Mouse (Mus musculus) gastrocnemius, adult 8-10 months (tissue): Measurements from ENCODE around the gene Pgap3. TPM values are rescaled to one million over a fixed set of nuclear protein-coding genes. Genes with fewer than 3 reads are reported as not detected.

Experiments
- total RNA-seq, 4 experiments: library from RNA; stranded (reverse); gene quantifications; 2 replicates each; pipeline ENCODE4 v1.2.4; 2022

Gene Pgap3
- total RNA-seq, 4 experiments from 2014 or later = 1.8 to 2.5 (median 2.2) TPM

Other genes with a start within 250 kb of the Pgap3 start
- 10 to 100 TPM; 21.4 to 28.2 (median 25.6) TPM for gene Med1, start 207.2 kb downstream of the Pgap3 start, total RNA-seq
- 10 to 100 TPM; 10.5 to 15.2 (median 11.3) TPM for gene Cdk12, start 197.4 kb downstream of the Pgap3 start, total RNA-seq
- gene Neurod2, start 70.8 kb downstream of the Pgap3 start, total RNA-seq = not detected
- under 1 TPM in 3 of 4 experiments, not detected in 1; 0.27 to 0.90 (median 0.44) TPM for gene Ppp1r1b, start 52.1 kb downstream of the Pgap3 start, total RNA-seq
- 10 to 100 TPM; 12.0 to 18.2 (median 13.9) TPM for gene Stard3, start 42.1 kb downstream of the Pgap3 start, total RNA-seq
- 1,000 to 10,000 TPM; 3,817 to 5,138 (median 4,616) TPM for gene Tcap, start 16.7 kb downstream of the Pgap3 start, total RNA-seq
- gene Pnmt, start 14.0 kb downstream of the Pgap3 start, total RNA-seq = 1 to 10 TPM; 2.7 to 6.6 (median 3.8) TPM
- gene Erbb2, start 12.0 kb upstream of the Pgap3 start, total RNA-seq = 1 to 10 TPM; 1.3 to 1.5 (median 1.4) TPM
- gene Mien1, start 38.5 kb upstream of the Pgap3 start, total RNA-seq = 10 to 100 TPM; 34.5 to 41.7 (median 37.7) TPM
- gene Grb7, start 45.9 kb upstream of the Pgap3 start, total RNA-seq = under 1 TPM in 2 of 4 experiments, not detected in 2; 0.11 to 0.29 TPM
- not detected for gene Ikzf3, start 145.5 kb upstream of the Pgap3 start, total RNA-seq
- not detected for gene Zpbp2, start 150.6 kb upstream of the Pgap3 start, total RNA-seq
- gene Ormdl3, start 186.9 kb upstream of the Pgap3 start, total RNA-seq = 10 to 100 TPM; 26.7 to 31.9 (median 28.4) TPM
- gene Lrrc3c, start 197.8 kb upstream of the Pgap3 start, total RNA-seq = not detected
- gene Gm12355, start 225.2 kb upstream of the Pgap3 start, total RNA-seq = 1 to 10 TPM; 5.1 to 6.1 (median 5.4) TPM
- 10 to 100 TPM in 1 of 4 experiments, 1 to 10 TPM in 3; 5.5 to 18.2 (median 8.3) TPM for gene Gsdma3, start 225.9 kb upstream of the Pgap3 start, total RNA-seq
- gene Gsdma2, start 246.3 kb upstream of the Pgap3 start, total RNA-seq = under 1 TPM in 3 of 4 experiments, not detected in 1; 0.24 to 0.51 (median 0.25) TPM